Mouse (Mus musculus) heart, postnatal 0 days (tissue): ENCODE measurements at regions not wholly inside any gene's neighbourhood (a gene's known extent, or its start where the extent isn't known, plus 50 kb on each side); places are given as distances from the start of the nearest gene placed in this dataset.

ENCODE experiments used
- CTCF ChIP-seq: IDR thresholded peaks from 2 replicates; pipeline ENCODE4 v1.5.1; 2016; ENCODE audit warnings: antibody characterized with exemption, control low read depth, low read depth
- EP300 ChIP-seq: IDR thresholded peaks from 2 replicates; pipeline ENCODE4 v1.6.1; 2016; ENCODE audit warnings: antibody characterized with exemption, low read depth

- TF ChIP-seq CTCF (no peak), EP300 (no peak)
These were observed 188.3 kb upstream of the Cntn5 start for GRCm38 (mm10) chr9:11092874-11093273.
